Mouse (Mus musculus) intestine, embryonic 15.5 days (tissue): ENCODE measurements around the gene Trim11. TPM values are rescaled to one million over a fixed set of nuclear protein-coding genes. Genes with fewer than 3 reads are reported as not detected.

Source experiments
- ATAC-seq: fragments of 200-750 bp; cut with Nextera tagmentation; 2 replicates; pipeline ENCODE4 v1.8.0; 2017; ENCODE audit warnings: moderate TSS enrichment, moderate library complexity
- H3K27ac ChIP-seq: fragments of 300-500 bp; sonication (generic); 2 replicates; pipeline ENCODE4 v1.5.1; 2015; ENCODE audit warnings: mild to moderate bottlenecking, inconsistent platforms
- H3K27me3 ChIP-seq: fragments of 300-500 bp; sonication (generic); replicated peaks from 2 replicates; pipeline ENCODE4 v1.6.1; 2015; ENCODE audit warnings: inconsistent platforms
- H3K36me3 ChIP-seq: fragments of 300-500 bp; sonication (generic); 2 replicates; pipeline ENCODE4 v1.6.1; 2015; ENCODE audit warnings: inconsistent platforms
- H3K4me1 ChIP-seq: fragments of 300-500 bp; sonication (generic); replicated peaks from 2 replicates; pipeline ENCODE4 v1.6.1; 2015; ENCODE audit warnings: inconsistent platforms
- H3K4me2 ChIP-seq: fragments of 300-500 bp; sonication (generic); replicated peaks from 2 replicates; pipeline ENCODE4 v1.6.1; 2015; ENCODE audit warnings: mild to moderate bottlenecking, inconsistent platforms
- H3K4me3 ChIP-seq: fragments of 300-500 bp; sonication (generic); replicated peaks from 2 replicates; pipeline ENCODE4 v1.5.1; 2015; ENCODE audit warnings: inconsistent platforms
- H3K9ac ChIP-seq: fragments of 300-500 bp; sonication (generic); 2 replicates; pipeline ENCODE4 v1.6.1; 2015; ENCODE audit warnings: inconsistent platforms
- H3K9me3 ChIP-seq: fragments of 300-500 bp; sonication (generic); 2 replicates; pipeline ENCODE4 v1.6.1; 2016; ENCODE audit warnings: inconsistent platforms
- WGBS: fragments of 180-500 bp; shearing (Covaris S2); methylation state at CpG from one replicate; pipeline ENCODE4 v1.1.7; 2015; 5-methylcytosine and 5-hydroxymethylcytosine counted together
- polyA plus RNA-seq: library from polyadenylated mRNA; unstranded; fragments of >200 nt; fragmentation: Nextera tagmentation; extraction: Ambion mirVana; gene quantifications from 2 replicates; pipeline ENCODE4 v1.2.1, GENCODE M21; 2015

Gene Trim11
- polyA plus RNA-seq, 1 experiment from 2014 or later, result 16.0 TPM

DNA sequence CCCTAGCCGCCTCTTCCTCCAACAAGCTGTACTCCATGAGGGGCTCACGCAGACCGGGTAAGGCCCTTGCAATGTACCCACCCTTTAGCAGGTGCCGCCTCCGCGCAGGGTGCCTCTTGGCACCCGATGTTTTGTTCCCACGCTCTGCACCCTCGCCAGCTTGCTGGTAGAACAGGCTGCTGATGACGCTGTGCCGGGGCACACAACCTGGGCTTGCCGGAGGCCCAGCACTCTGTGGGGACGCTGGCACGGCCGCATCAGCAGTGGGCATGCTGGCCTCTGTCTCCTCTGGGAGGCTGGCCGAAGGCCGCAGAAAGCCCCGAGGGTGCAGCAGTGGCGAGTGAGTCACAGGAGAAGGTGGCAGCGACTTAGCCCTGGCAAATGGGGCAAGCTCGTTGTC is 22.7 kb downstream of the Trim11 start:
- no peak for ATAC-seq
- no peaks in the 10 kb centered on the region for H3K9me3 ChIP-seq
- no peaks in the 10 kb centered on the region for H3K36me3 ChIP-seq
- H3K27ac ChIP-seq, result no peak overlapping the region
- WGBS, result 91% methylated on average over 21 of the region's 21 CpGs
- H3K9ac ChIP-seq, result no peak overlapping the region
- H3K4me1 ChIP-seq, result no peaks in the 10 kb centered on the region; the same call in 1 of the 2 replicates
- no peak overlapping the region for H3K4me3 ChIP-seq
- no peak overlapping the region for H3K4me2 ChIP-seq
- no peaks in the 10 kb centered on the region for H3K27me3 ChIP-seq

DNA sequence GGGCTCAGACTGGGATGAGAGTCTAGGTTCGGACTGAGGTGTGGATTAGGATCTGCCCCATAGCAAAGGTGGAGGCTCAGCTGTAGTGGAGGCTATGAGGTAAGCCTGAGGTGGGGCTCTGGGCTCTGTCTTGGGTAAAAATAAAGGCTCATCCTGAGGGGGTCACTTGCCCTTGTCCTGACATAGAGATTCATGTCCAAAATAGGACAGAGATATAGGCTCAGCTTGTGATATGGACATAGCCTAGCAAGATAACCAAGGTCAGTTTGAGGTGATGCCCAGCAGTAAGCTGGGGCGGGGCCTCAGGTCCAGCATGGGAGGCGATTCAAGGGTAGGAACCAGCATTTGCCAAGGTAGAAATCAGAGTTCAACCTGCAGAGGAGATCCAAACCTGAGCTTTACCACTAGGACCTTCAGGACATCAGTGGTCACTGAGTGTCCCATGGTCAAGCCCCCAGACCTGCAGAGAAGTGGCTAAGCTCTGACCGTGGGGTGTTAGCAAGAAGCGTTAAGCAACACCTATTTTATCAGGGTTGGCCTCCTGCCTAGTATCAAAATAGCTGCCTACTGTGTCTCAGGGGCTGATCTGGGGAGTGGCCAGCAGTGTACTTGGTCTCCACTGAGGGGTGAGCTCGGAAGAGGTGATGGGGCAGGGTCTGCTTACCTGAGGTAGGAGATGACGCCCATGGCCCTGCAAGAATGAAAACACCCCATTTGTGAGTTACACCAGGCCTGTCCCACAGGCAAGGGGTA is 24.6 kb downstream of the Trim11 start:
- 81% methylated on average over 7 of the region's 7 CpGs for WGBS
- no peaks in the 10 kb centered on the region for H3K36me3 ChIP-seq

DNA sequence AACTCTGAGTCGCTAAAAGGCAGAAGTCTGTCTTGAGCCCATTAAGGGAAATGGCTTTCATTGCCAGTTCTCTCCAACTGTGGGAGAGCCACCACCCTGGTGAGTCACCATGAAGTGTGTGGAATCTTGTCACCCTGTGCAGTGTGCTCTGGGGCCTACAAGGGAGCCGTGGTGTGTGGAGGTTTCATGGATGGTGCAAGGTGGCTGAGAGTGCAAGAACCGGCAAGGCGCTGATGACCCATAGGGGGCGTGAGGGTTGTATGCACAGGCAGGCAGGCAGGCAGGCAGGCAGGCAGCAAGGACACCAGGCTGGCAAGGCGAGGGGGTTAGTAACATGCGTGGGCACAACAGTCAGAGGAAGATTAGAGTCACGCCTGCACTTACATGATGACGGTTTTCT is 37.2 kb downstream of the Trim11 start:
- no peak for ATAC-seq
- H3K27me3 ChIP-seq, result no peaks in the 10 kb centered on the region
- H3K4me3 ChIP-seq, result no peak overlapping the region
- no peaks in the 10 kb centered on the region for H3K9me3 ChIP-seq
- H3K36me3 ChIP-seq, result no peaks in the 10 kb centered on the region
- 41% methylated on average over 9 of the region's 9 CpGs for WGBS
- no peaks in the 10 kb centered on the region for H3K4me1 ChIP-seq
- H3K9ac ChIP-seq, result no peak overlapping the region
- no peak overlapping the region for H3K27ac ChIP-seq
- H3K4me2 ChIP-seq, result no peak overlapping the region

More for the DNA sequence above, 24.6 kb downstream of the Trim11 start:
- Histone ChIP-seq H3K4me1 (no peaks in the 10 kb centered on the region; the same call in 1 of the 2 replicates), H3K27ac (no peak overlapping the region), H3K9me3 (no peaks in the 10 kb centered on the region), H3K9ac (no peak overlapping the region), H3K4me3 (no peak overlapping the region), H3K4me2 (no peak overlapping the region), H3K27me3 (no peaks in the 10 kb centered on the region)
- ATAC-seq, result no peak

DNA sequence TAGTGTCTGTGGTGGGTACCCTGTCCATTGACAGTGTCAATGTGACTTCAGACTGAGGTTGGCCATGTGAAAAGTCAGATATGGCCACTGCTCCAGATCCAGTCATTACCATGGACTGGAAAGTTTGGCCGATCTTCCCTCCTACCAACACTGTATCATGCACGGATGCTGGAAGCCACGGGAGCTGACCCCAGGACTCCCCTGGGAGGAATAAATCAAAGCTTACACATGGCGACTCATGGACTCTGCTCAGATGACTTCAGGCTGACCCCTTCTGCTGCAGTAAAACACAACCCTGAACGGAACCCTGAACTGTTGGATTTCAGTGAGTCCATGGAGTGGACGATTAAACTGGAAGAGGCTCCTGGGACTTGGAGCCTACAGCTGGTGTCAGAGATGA is 48.5 kb downstream of the Trim11 start:
- H3K27me3 ChIP-seq, result no peaks in the 10 kb centered on the region
- H3K9me3 ChIP-seq, result no peaks in the 10 kb centered on the region
- WGBS, result 62% methylated on average over 6 of the region's 6 CpGs
- H3K4me1 ChIP-seq, result no peaks in the 10 kb centered on the region
- ATAC-seq, result no peak
- no peak overlapping the region for H3K9ac ChIP-seq
- H3K4me2 ChIP-seq, result no peak overlapping the region
- no peaks in the 10 kb centered on the region for H3K36me3 ChIP-seq
- no peak overlapping the region for H3K27ac ChIP-seq
- no peak overlapping the region for H3K4me3 ChIP-seq

- H3K27ac ChIP-seq, result no peak overlapping the region
- no peaks in the 10 kb centered on the region for H3K27me3 ChIP-seq
- H3K9me3 ChIP-seq, result no peaks in the 10 kb centered on the region
- H3K4me2 ChIP-seq, result no peak overlapping the region
- no peaks in the 10 kb centered on the region for H3K4me1 ChIP-seq
- H3K4me3 ChIP-seq, result no peak overlapping the region
- no peaks in the 10 kb centered on the region for H3K36me3 ChIP-seq
- H3K9ac ChIP-seq, result no peak overlapping the region
- 86% methylated on average over 13 of the region's 13 CpGs for WGBS
- no peak for ATAC-seq
Measured at GRCm38 (mm10) chr11:59029003-59029402, 51.1 kb downstream of the Trim11 start.

Other genes with a start within 250 kb of the Trim11 start
- not detected in 2 replicates for gene Olfr317, start 238.9 kb upstream of the Trim11 start, polyA plus RNA-seq
- not detected in 2 replicates for gene Olfr316, start 225.4 kb upstream of the Trim11 start, polyA plus RNA-seq
- gene Olfr315, start 204.9 kb upstream of the Trim11 start, polyA plus RNA-seq, result not detected in 2 replicates
- not detected in 2 replicates for gene Olfr314, start 195.1 kb upstream of the Trim11 start, polyA plus RNA-seq
- gene Fam183b, start 176.1 kb upstream of the Trim11 start, polyA plus RNA-seq, result 16.8 and 17.2 TPM in 2 replicates
- not detected in 2 replicates for gene Olfr313, start 163.1 kb upstream of the Trim11 start, polyA plus RNA-seq
- not detected in 2 replicates for gene Olfr312, start 148.9 kb upstream of the Trim11 start, polyA plus RNA-seq
- not detected in 2 replicates for gene Olfr311, start 138.8 kb upstream of the Trim11 start, polyA plus RNA-seq
- gene Gm12258, start 130.9 kb upstream of the Trim11 start, polyA plus RNA-seq, result 5.4 and 6.1 TPM in 2 replicates
- gene 2810021J22Rik, start 110.9 kb upstream of the Trim11 start, polyA plus RNA-seq, result 6.1 and 7.3 TPM in 2 replicates
- 3.7 and 4.6 TPM in 2 replicates for gene Zfp39, start 73.9 kb upstream of the Trim11 start, polyA plus RNA-seq
- 0.27 and 0.34 TPM in 2 replicates for gene Btnl10, start 60.2 kb upstream of the Trim11 start, polyA plus RNA-seq
- gene Rnf187, start 39.2 kb upstream of the Trim11 start, polyA plus RNA-seq, result 201 and 207 TPM in 2 replicates
- 39.9 and 40.0 TPM in 2 replicates for gene Hist3h2ba, start 29.2 kb upstream of the Trim11 start, polyA plus RNA-seq
- 27.2 and 28.3 TPM in 2 replicates for gene Hist3h2a, start 23.4 kb upstream of the Trim11 start, polyA plus RNA-seq
- gene Trim17, start 23.4 kb upstream of the Trim11 start, polyA plus RNA-seq, result 0.16 and 0.35 TPM in 2 replicates
- gene Obscn, start 158.3 kb downstream of the Trim11 start, polyA plus RNA-seq, result 1.3 TPM in 2 replicates
- gene Iba57, start 185.6 kb downstream of the Trim11 start, polyA plus RNA-seq, result 6.6 and 8.0 TPM in 2 replicates
- gene Gjc2, start 205.1 kb downstream of the Trim11 start, polyA plus RNA-seq, result 1.1 and 1.3 TPM in 2 replicates
- 109 and 126 TPM in 2 replicates for gene Guk1, start 214.1 kb downstream of the Trim11 start, polyA plus RNA-seq
- 101 and 103 TPM in 2 replicates for gene Mrpl55, start 224.4 kb downstream of the Trim11 start, polyA plus RNA-seq
- 29.1 and 30.2 TPM in 2 replicates for gene 2310033P09Rik, start 230.2 kb downstream of the Trim11 start, polyA plus RNA-seq